Mouse (Mus musculus) embryonic facial prominence, embryonic 11.5 days (tissue): ENCODE data around the gene Alg12. TPM values are rescaled to one million over a fixed set of nuclear protein-coding genes. Genes with fewer than 3 reads are reported as not detected.
A peak's percentile ranks its signal among the peaks of the same experiment; 100 is the strongest.

Experiments
- ATAC-seq: fragments of 200-750 bp; cut with Nextera tagmentation; replicated peaks from 2 replicates; pipeline ENCODE4 v1.8.0; 2017; ENCODE audit warnings: low read depth; ENCODE audit not compliant: insufficient number of reproducible peaks, low FRiP score, low TSS enrichment
- DNase-seq: peaks from one replicate; pipeline ENCODE4 v3.0.0-alpha.2; 2015; ENCODE audit warnings: low spot score
- H3K27ac ChIP-seq: fragments of 300-500 bp; sonication (generic); replicated peaks from 2 replicates; pipeline ENCODE4 v1.5.1; 2014; ENCODE audit warnings: mild to moderate bottlenecking, low read depth, low read length, control low read depth
- H3K27me3 ChIP-seq: fragments of 300-500 bp; sonication (generic); 2 replicates; pipeline ENCODE4 v1.6.1; 2014; ENCODE audit warnings: mild to moderate bottlenecking, low read length, moderate library complexity, mixed read lengths; ENCODE audit not compliant: control insufficient read depth, insufficient read depth
- H3K36me3 ChIP-seq: fragments of 300-500 bp; sonication (generic); replicated peaks from 2 replicates; pipeline ENCODE4 v1.6.1; 2014; ENCODE audit warnings: low read depth, mild to moderate bottlenecking, low read length, moderate library complexity, mixed read lengths; ENCODE audit not compliant: control insufficient read depth, insufficient read depth
- H3K4me1 ChIP-seq: fragments of 300-500 bp; sonication (generic); 2 replicates; pipeline ENCODE4 v1.6.1; 2014; ENCODE audit warnings: low read length, mixed read lengths; ENCODE audit not compliant: control insufficient read depth, insufficient read depth
- H3K4me2 ChIP-seq: fragments of 300-500 bp; sonication (generic); 2 replicates; pipeline ENCODE4 v1.6.1; 2014; ENCODE audit warnings: low read depth, mild to moderate bottlenecking, control low read depth, low read length, moderate library complexity
- H3K4me3 ChIP-seq: fragments of 300-500 bp; sonication (generic); 2 replicates; pipeline ENCODE4 v1.5.1; 2014; ENCODE audit warnings: low read depth, low read length, control low read depth
- H3K9ac ChIP-seq: fragments of 300-500 bp; sonication (generic); replicated peaks from 2 replicates; pipeline ENCODE4 v1.6.1; 2014; ENCODE audit warnings: mild to moderate bottlenecking, control low read depth, low read length
- H3K9me3 ChIP-seq: fragments of 300-500 bp; sonication (generic); replicated peaks from 2 replicates; pipeline ENCODE4 v1.6.1; 2016; ENCODE audit warnings: mild to moderate bottlenecking, low read length, inconsistent platforms, mixed read lengths; ENCODE audit not compliant: control insufficient read depth
- WGBS: fragments of 180-500 bp; shearing (Covaris S2); extraction: QIAGEN DNeasy Blood & Tissue Kit; methylation state at CpG from one replicate; pipeline ENCODE4 v1.1.7; 2014; 5-methylcytosine and 5-hydroxymethylcytosine counted together
- polyA plus RNA-seq: library from polyadenylated mRNA; unstranded; fragments of >200 nt; fragmentation: Nextera tagmentation; extraction: Ambion mirVana; gene quantifications from 2 replicates; pipeline ENCODE4 v1.2.1, GENCODE M21; 2014

Alg12 gene
- polyA plus RNA-seq, 1 experiment from 2014 or later, result 11.3 TPM

GRCm38 (mm10) chr15:88864270-88865030, 45.3 kb upstream of the Alg12 start:
- Histone ChIP-seq H3K9ac (peak overlapping the region; percentile 26; the same call in 1 of the 2 replicates), H3K36me3 (peaks cover 3% of the 10 kb centered on the region), H3K4me2 (peak overlapping the region; percentile 97), H3K27ac (peak overlapping the region; percentile 52; the same call in 1 of the 2 replicates), H3K4me1 (peaks cover 12% of the 10 kb centered on the region), H3K4me3 (peak overlapping the region; percentile 91), H3K9me3 (no peaks in the 10 kb centered on the region), H3K27me3 (no peaks in the 10 kb centered on the region)
- WGBS, result 19% methylated on average over 22 of the region's 22 CpGs
- DNase-seq (no peak), ATAC-seq (peak; percentile 37)

GRCm38 (mm10) chr15:88863695-88864231, 44.6 kb upstream of the Alg12 start:
- Histone ChIP-seq H3K9ac (peak overlapping the region; percentile 87), H3K27me3 (no peaks in the 10 kb centered on the region), H3K4me1 (peaks cover 12% of the 10 kb centered on the region), H3K36me3 (peaks cover 3% of the 10 kb centered on the region), H3K4me2 (peak overlapping the region; percentile 97), H3K4me3 (peak overlapping the region; percentile 91), H3K27ac (peak overlapping the region; percentile 56), H3K9me3 (no peaks in the 10 kb centered on the region)
- DNase-seq (peak; percentile 95), ATAC-seq (peak; percentile 82)
- WGBS, result under 1% methylated on average over 26 of the region's 39 CpGs

GRCm38 (mm10) chr15:88862881-88863694, 44.0 kb upstream of the Alg12 start:
- Histone ChIP-seq H3K4me1 (peaks cover 12% of the 10 kb centered on the region), H3K4me3 (peak overlapping the region; percentile 91), H3K4me2 (peak overlapping the region; percentile 97), H3K27ac (peak overlapping the region; percentile 91), H3K9ac (peak overlapping the region; percentile 87), H3K27me3 (no peaks in the 10 kb centered on the region), H3K9me3 (no peaks in the 10 kb centered on the region), H3K36me3 (peaks cover 3% of the 10 kb centered on the region)
- WGBS, result under 1% methylated on average over 96 of the region's 98 CpGs
- DNase-seq (peak; percentile 49), ATAC-seq (peak; percentile 4; the same call in 1 of the 2 replicates)

GRCm38 (mm10) chr15:88861772-88862622, 42.9 kb upstream of the Alg12 start, which contains the start of gene Pim3:
Gene Pim3, plus strand, starts transcription at chr15:88862186.
- peak within 1 kb of the TSS; percentile 97 for H3K4me2 ChIP-seq
- no peaks in the 10 kb centered on the region for H3K27me3 ChIP-seq
- no peaks in the 10 kb centered on the region for H3K9me3 ChIP-seq
- H3K36me3 ChIP-seq, result peaks cover 3% of the 10 kb centered on the region
- DNase-seq, result peak; percentile 97
- peak within 1 kb of the TSS; percentile 87 for H3K9ac ChIP-seq
- peaks cover 7% of the 10 kb centered on the region; the same call in 1 of the 2 replicates for H3K4me1 ChIP-seq
- ATAC-seq, result peak; percentile 71
- peak within 1 kb of the TSS; percentile 91 for H3K27ac ChIP-seq
- peak within 1 kb of the TSS; percentile 91 for H3K4me3 ChIP-seq
- under 1% methylated on average over 102 of the region's 107 CpGs for WGBS

GRCm38 (mm10) chr15:88860781-88861180, 41.7 kb upstream of the Alg12 start:
- no peak overlapping the region for H3K27ac ChIP-seq
- DNase-seq (no peak), ATAC-seq (no peak)
- no peak overlapping the region for H3K4me3 ChIP-seq
- H3K9ac ChIP-seq, result no peak overlapping the region
- H3K4me1 ChIP-seq, result peaks cover 7% of the 10 kb centered on the region; the same call in 1 of the 2 replicates
- no peaks in the 10 kb centered on the region for H3K27me3 ChIP-seq
- H3K9me3 ChIP-seq, result no peaks in the 10 kb centered on the region
- H3K4me2 ChIP-seq, result no peak overlapping the region
- 82% methylated on average over 3 of the region's 3 CpGs for WGBS
- H3K36me3 ChIP-seq, result peaks cover 3% of the 10 kb centered on the region

- Histone ChIP-seq H3K36me3 (no peaks in the 10 kb centered on the region), H3K9ac (no peak overlapping the region), H3K4me1 (peaks cover 3% of the 10 kb centered on the region; the same call in 1 of the 2 replicates), H3K27me3 (no peaks in the 10 kb centered on the region), H3K27ac (no peak overlapping the region), H3K9me3 (no peaks in the 10 kb centered on the region), H3K4me3 (no peak overlapping the region), H3K4me2 (no peak overlapping the region)
- DNase-seq (no peak), ATAC-seq (no peak)
- WGBS, result 73% methylated on average over 8 of the region's 8 CpGs
Measured at GRCm38 (mm10) chr15:88859206-88859970, 40.3 kb upstream of the Alg12 start.

GRCm38 (mm10) chr15:88858707-88859106, 39.6 kb upstream of the Alg12 start:
- 72% methylated on average over 2 of the region's 2 CpGs for WGBS
- no peak overlapping the region for H3K27ac ChIP-seq
- no peaks in the 10 kb centered on the region for H3K27me3 ChIP-seq
- H3K36me3 ChIP-seq, result no peaks in the 10 kb centered on the region
- H3K4me2 ChIP-seq, result no peak overlapping the region
- ATAC-seq, result no peak
- no peak overlapping the region for H3K4me3 ChIP-seq
- no peak for DNase-seq
- no peaks in the 10 kb centered on the region for H3K9me3 ChIP-seq
- H3K9ac ChIP-seq, result no peak overlapping the region
- H3K4me1 ChIP-seq, result no peaks in the 10 kb centered on the region
